Mouse (Mus musculus): Measurements from ENCODE around the gene Map3k13. TPM values are rescaled to one million over a fixed set of nuclear protein-coding genes. Genes with fewer than 3 reads are reported as not detected.

Map3k13 gene
- polyA plus RNA-seq, 1 experiment from 2014 or later: 4.7 TPM

GRCm38 (mm10) chr16:21969874-21970273 is 175.7 kb downstream of the Map3k13 start:
- no peak overlapping the region for H3K4me3 ChIP-seq (ENCODE audit: low read depth, low read length)
- no peak for ATAC-seq
- H3K27me3 ChIP-seq (replicated peaks; ENCODE audit: control insufficient read depth, insufficient read depth, low read length): no peaks in the 10 kb centered on the region
- 0 out of 2 replicates have a peak, but pooled peaks cover 3% of the 10 kb centered on the region for H3K36me3 ChIP-seq (ENCODE audit: control insufficient read depth, insufficient read depth)
- 80% methylated on average over 5 of the region's 5 CpGs for WGBS
- H3K9me3 ChIP-seq (ENCODE audit: control insufficient read depth): no peaks in the 10 kb centered on the region
- no peak overlapping the region for H3K4me2 ChIP-seq (replicated peaks; ENCODE audit: low read depth)
- no peaks in the 10 kb centered on the region for H3K4me1 ChIP-seq (replicated peaks; ENCODE audit: control insufficient read depth, insufficient read depth, low read length)
- no peak for TF ChIP-seq CTCF (IDR thresholded peaks at IDR 0.05; ENCODE audit: low read depth)
- no peak overlapping the region for H3K9ac ChIP-seq (ENCODE audit: low read depth, low read length)
- H3K27ac ChIP-seq (ENCODE audit: low read depth, low read length): no peak overlapping the region

- Histone ChIP-seq H3K4me1 (replicated peaks; ENCODE audit: control insufficient read depth, insufficient read depth, low read length) (no peaks in the 10 kb centered on the region), H3K9me3 (ENCODE audit: control insufficient read depth) (no peaks in the 10 kb centered on the region), H3K27ac (ENCODE audit: low read depth, low read length) (no peak overlapping the region), H3K4me3 (ENCODE audit: low read depth, low read length) (no peak overlapping the region), H3K4me2 (replicated peaks; ENCODE audit: low read depth) (no peak overlapping the region), H3K36me3 (ENCODE audit: control insufficient read depth, insufficient read depth) (0 out of 2 replicates have a peak, but pooled peaks cover 3% of the 10 kb centered on the region), H3K27me3 (replicated peaks; ENCODE audit: control insufficient read depth, insufficient read depth, low read length) (no peaks in the 10 kb centered on the region), H3K9ac (ENCODE audit: low read depth, low read length) (no peak overlapping the region)
- no peak for TF ChIP-seq CTCF (IDR thresholded peaks at IDR 0.05; ENCODE audit: low read depth)
- 62% methylated on average over 6 of the region's 6 CpGs for WGBS
- ATAC-seq: no peak
These were observed 176.4 kb downstream of the Map3k13 start for GRCm38 (mm10) chr16:21970536-21970935.

- TF ChIP-seq CTCF (IDR thresholded peaks at IDR 0.05; ENCODE audit: low read depth): no peak
- Histone ChIP-seq H3K36me3 (ENCODE audit: control insufficient read depth, insufficient read depth) (peaks cover 7% of the 10 kb centered on the region; the same call in 1 of the 2 replicates), H3K27me3 (replicated peaks; ENCODE audit: control insufficient read depth, insufficient read depth, low read length) (no peaks in the 10 kb centered on the region), H3K27ac (ENCODE audit: low read depth, low read length) (no peak overlapping the region), H3K4me2 (replicated peaks; ENCODE audit: low read depth) (no peak overlapping the region), H3K9me3 (ENCODE audit: control insufficient read depth) (no peaks in the 10 kb centered on the region), H3K4me1 (replicated peaks; ENCODE audit: control insufficient read depth, insufficient read depth, low read length) (no peaks in the 10 kb centered on the region), H3K4me3 (ENCODE audit: low read depth, low read length) (no peak overlapping the region), H3K9ac (ENCODE audit: low read depth, low read length) (no peak overlapping the region)
- no peak for ATAC-seq
- WGBS: 64% methylated on average over 4 of the region's 4 CpGs
These were observed 177.3 kb downstream of the Map3k13 start for GRCm38 (mm10) chr16:21971446-21971845.

GRCm38 (mm10) chr16:21976203-21976602 is 182.1 kb downstream of the Map3k13 start:
- Histone ChIP-seq H3K9me3 (ENCODE audit: control insufficient read depth) (no peaks in the 10 kb centered on the region), H3K27ac (ENCODE audit: low read depth, low read length) (no peak overlapping the region), H3K4me2 (replicated peaks; ENCODE audit: low read depth) (peak overlapping the region; percentile 25; the same call in 1 of the 2 replicates), H3K27me3 (replicated peaks; ENCODE audit: control insufficient read depth, insufficient read depth, low read length) (no peaks in the 10 kb centered on the region), H3K4me3 (ENCODE audit: low read depth, low read length) (no peak overlapping the region), H3K36me3 (ENCODE audit: control insufficient read depth, insufficient read depth) (peaks cover 7% of the 10 kb centered on the region; the same call in 1 of the 2 replicates), H3K4me1 (replicated peaks; ENCODE audit: control insufficient read depth, insufficient read depth, low read length) (no peaks in the 10 kb centered on the region), H3K9ac (ENCODE audit: low read depth, low read length) (no peak overlapping the region)
- TF ChIP-seq CTCF (IDR thresholded peaks at IDR 0.05; ENCODE audit: low read depth): no peak
- no peak for ATAC-seq
- WGBS: 23% methylated on average over 16 of the region's 16 CpGs

GRCm38 (mm10) chr16:21977347-21977746 is 183.2 kb downstream of the Map3k13 start:
- no peak for ATAC-seq
- Histone ChIP-seq H3K27ac (ENCODE audit: low read depth, low read length) (no peak overlapping the region), H3K4me1 (replicated peaks; ENCODE audit: control insufficient read depth, insufficient read depth, low read length) (no peaks in the 10 kb centered on the region), H3K9ac (ENCODE audit: low read depth, low read length) (no peak overlapping the region), H3K36me3 (ENCODE audit: control insufficient read depth, insufficient read depth) (peaks cover 7% of the 10 kb centered on the region; the same call in 1 of the 2 replicates), H3K4me2 (replicated peaks; ENCODE audit: low read depth) (no peak overlapping the region), H3K9me3 (ENCODE audit: control insufficient read depth) (no peaks in the 10 kb centered on the region), H3K27me3 (replicated peaks; ENCODE audit: control insufficient read depth, insufficient read depth, low read length) (no peaks in the 10 kb centered on the region), H3K4me3 (ENCODE audit: low read depth, low read length) (no peak overlapping the region)
- TF ChIP-seq CTCF (IDR thresholded peaks at IDR 0.05; ENCODE audit: low read depth): no peak
- WGBS: 87% methylated on average over 5 of the region's 5 CpGs

Other genes with a start within 250 kb of the Map3k13 start
- gene 2510009E07Rik, start 99.7 kb upstream of the Map3k13 start, polyA plus RNA-seq (2015; fragmentation: Nextera tagmentation; extraction: Ambion mirVana): 7.7 and 8.7 TPM in 2 replicates
- 36.4 and 38.3 TPM in 2 replicates for gene Ehhadh, start 6.5 kb upstream of the Map3k13 start, polyA plus RNA-seq (2015; fragmentation: Nextera tagmentation; extraction: Ambion mirVana)
- 215 and 219 TPM in 2 replicates for gene Tmem41a, start 153.2 kb downstream of the Map3k13 start, polyA plus RNA-seq (2015; fragmentation: Nextera tagmentation; extraction: Ambion mirVana)
- gene Liph, start 201.3 kb downstream of the Map3k13 start, polyA plus RNA-seq (2015; fragmentation: Nextera tagmentation; extraction: Ambion mirVana): 48.8 and 51.6 TPM in 2 replicates
- 17.8 and 20.4 TPM in 2 replicates for gene Senp2, start 215.1 kb downstream of the Map3k13 start, polyA plus RNA-seq (2015; fragmentation: Nextera tagmentation; extraction: Ambion mirVana)